Mouse (Mus musculus) spleen, postnatal 0 days (tissue): ENCODE data around the gene Kcnt1. TPM values are rescaled to one million over a fixed set of nuclear protein-coding genes. Genes with fewer than 3 reads are reported as not detected.

ENCODE experiments used
- polyA plus RNA-seq: library from polyadenylated mRNA; unstranded; fragments of >200 nt; fragmentation: Nextera tagmentation; extraction: Ambion mirVana; gene quantifications from 2 replicates; pipeline ENCODE4 v1.2.1, GENCODE M21; 2015

The Kcnt1 gene
- 0.05 and 0.16 TPM in 2 replicates for polyA plus RNA-seq

GRCm38 (mm10) chr2:25863337-25864131 is at the start of gene Kcnt1:
Gene Kcnt1 (plus strand): TSS chr2:25863734.

GRCm38 (mm10) chr2:25815748-25816147 is 47.8 kb upstream of the Kcnt1 start, which contains the start of gene Glt6d1:
Gene Glt6d1 (minus strand): TSS chr2:25815848.

GRCm38 (mm10) chr2:25822806-25823205 is 40.7 kb upstream of the Kcnt1 start, which contains the start of gene Lcn9:
Gene Lcn9 (plus strand): TSS chr2:25823153.

GRCm38 (mm10) chr2:25847226-25847625 is 16.3 kb upstream of the Kcnt1 start, which contains the start of gene Sohlh1:
Gene Sohlh1 (minus strand): TSS chr2:25847248.

Other genes with a start within 250 kb of the Kcnt1 start
- 0.13 and 0.16 TPM in 2 replicates for gene Ccdc183, start 246.1 kb upstream of the Kcnt1 start, polyA plus RNA-seq
- gene Tmem141, start 241.7 kb upstream of the Kcnt1 start, polyA plus RNA-seq: 10.7 and 15.0 TPM in 2 replicates
- gene Fcna, start 235.7 kb upstream of the Kcnt1 start, polyA plus RNA-seq: 24.5 and 35.1 TPM in 2 replicates
- not detected in 2 replicates for gene Lcn8, start 210.6 kb upstream of the Kcnt1 start, polyA plus RNA-seq
- gene Lcn5, start 205.8 kb upstream of the Kcnt1 start, polyA plus RNA-seq: not detected in 2 replicates
- gene Lcn6, start 186.9 kb upstream of the Kcnt1 start, polyA plus RNA-seq: not detected in 2 replicates
- not detected in 2 replicates for gene Lcn10, start 181.0 kb upstream of the Kcnt1 start, polyA plus RNA-seq
- not detected in 2 replicates for gene Obp2a, start 163.7 kb upstream of the Kcnt1 start, polyA plus RNA-seq
- 18.2 and 23.9 TPM in 2 replicates for gene Bmyc, start 157.0 kb upstream of the Kcnt1 start, polyA plus RNA-seq
- gene Obp2b, start 126.7 kb upstream of the Kcnt1 start, polyA plus RNA-seq: not detected in 2 replicates
- gene Lcn3, start 98.2 kb upstream of the Kcnt1 start, polyA plus RNA-seq: not detected in 2 replicates
- gene Lcn11, start 86.7 kb upstream of the Kcnt1 start, polyA plus RNA-seq: not detected in 2 replicates
- not detected in 2 replicates for gene Gm13539, start 81.5 kb upstream of the Kcnt1 start, polyA plus RNA-seq
- not detected in 2 replicates for gene Glt6d1, start 47.9 kb upstream of the Kcnt1 start, polyA plus RNA-seq
- not detected in 2 replicates for gene Lcn9, start 40.6 kb upstream of the Kcnt1 start, polyA plus RNA-seq
- 0.12 TPM in 1 of 2 replicates, not detected in the other for gene Sohlh1, start 16.5 kb upstream of the Kcnt1 start, polyA plus RNA-seq
- 5.4 and 5.5 TPM in 2 replicates for gene Camsap1, start 119.5 kb downstream of the Kcnt1 start, polyA plus RNA-seq
- gene Ubac1, start 158.0 kb downstream of the Kcnt1 start, polyA plus RNA-seq: 382 and 458 TPM in 2 replicates